In genomic region chr12:108204978-108205377, GRCm38 (mm10) we compare ENCODE assay signal across 21 mouse cellular contexts. TPM values are rescaled to one million over a fixed set of nuclear protein-coding genes. Genes with fewer than 3 reads are reported as not detected.
A peak's percentile ranks its signal among the peaks of the same experiment; 100 is the strongest.
DNase-seq lines count a peak whose midpoint lies in the region; ATAC-seq and TF ChIP-seq lines count a peak whose summit lies in the region.
"Had no signal": no experiment of that assay in that cellular context is flagged by ENCODE, and none has a peak within 500 bp of the region (broad histone marks: within the 10 kb centered on the region; RNA-seq: fewer than 3 reads in every experiment).

No protein-coding gene starts in this region.

- TF ChIP-seq EP300 in liver, postnatal 0 days (IDR thresholded peaks at IDR 0.05; ENCODE audit: low read depth), result no peak

- no peak overlapping the region for H3K4me2 ChIP-seq in forebrain, embryonic 15.5 days (replicated peaks)
- no peak overlapping the region for H3K4me2 ChIP-seq in liver, postnatal 0 days (ENCODE audit: low read depth, low read length)
- H3K4me2 ChIP-seq in liver, embryonic 11.5 days, result no peak overlapping the region
- no peak overlapping the region for H3K4me2 ChIP-seq in midbrain, embryonic 15.5 days
- H3K4me2 ChIP-seq: embryonic facial prominence, embryonic 15.5 days; forebrain, embryonic 12.5 days; heart, embryonic 11.5 days; heart, embryonic 15.5 days had no signal

- 81% methylated on average over 12 of the region's 12 CpGs for WGBS in forebrain, embryonic 10.5 days
- WGBS in forebrain, embryonic 15.5 days, result 68% methylated on average over 12 of the region's 12 CpGs
- whole genome bisulfite sequencing in liver, postnatal 0 days (ENCODE audit: insufficient replicate concordance), result 86% methylated on average over 5 of the region's 12 CpGs
- 87% methylated on average over 12 of the region's 12 CpGs for WGBS in liver, embryonic 11.5 days
- WGBS in embryonic facial prominence, embryonic 10.5 days, result 78% methylated on average over 12 of the region's 12 CpGs
- WGBS in midbrain, embryonic 15.5 days, result 62% methylated on average over 12 of the region's 12 CpGs

- peaks cover 32% of the 10 kb centered on the region for H3K4me1 ChIP-seq in forebrain, embryonic 10.5 days
- peaks cover 11% of the 10 kb centered on the region for H3K4me1 ChIP-seq in forebrain, embryonic 15.5 days
- no peaks in the 10 kb centered on the region for H3K4me1 ChIP-seq in liver, postnatal 0 days (ENCODE audit: insufficient read depth)
- H3K4me1 ChIP-seq in liver, embryonic 11.5 days (replicated peaks; ENCODE audit: control insufficient read depth, insufficient read depth, low read length), result peaks cover 11% of the 10 kb centered on the region
- H3K4me1 ChIP-seq in embryonic facial prominence, embryonic 10.5 days, result peaks cover 24% of the 10 kb centered on the region
- H3K4me1 ChIP-seq in midbrain, embryonic 15.5 days, result peaks cover 8% of the 10 kb centered on the region; the same call in 1 of the 2 replicates

- no peak overlapping the region for H3K9ac ChIP-seq in forebrain, embryonic 15.5 days (replicated peaks)
- H3K9ac ChIP-seq in liver, postnatal 0 days (replicated peaks), result no peak overlapping the region
- no peak overlapping the region for H3K9ac ChIP-seq in liver, embryonic 11.5 days (ENCODE audit: low read depth, low read length)
- no peak overlapping the region for H3K9ac ChIP-seq in midbrain, embryonic 15.5 days
- H3K9ac ChIP-seq: embryonic facial prominence, embryonic 15.5 days; forebrain, embryonic 12.5 days; heart, embryonic 15.5 days had no signal

- H3K27ac ChIP-seq in forebrain, embryonic 10.5 days, result 0 out of 2 replicates have a peak overlapping the region, but pooled peaks have one; percentile 1
- no peak overlapping the region for H3K27ac ChIP-seq in forebrain, embryonic 15.5 days (replicated peaks)
- H3K27ac ChIP-seq in liver, postnatal 0 days (ENCODE audit: low read depth), result no peak overlapping the region
- H3K27ac ChIP-seq in liver, embryonic 11.5 days (ENCODE audit: low read depth, low read length), result no peak overlapping the region
- H3K27ac ChIP-seq in embryonic facial prominence, embryonic 10.5 days (replicated peaks), result no peak overlapping the region
- H3K27ac ChIP-seq in midbrain, embryonic 15.5 days, result no peak overlapping the region
- H3K27ac ChIP-seq: embryonic facial prominence, embryonic 15.5 days; forebrain, embryonic 12.5 days; heart, adult 2 months; heart, embryonic 15.5 days; hindbrain, postnatal 0 days had no signal

- no peaks in the 10 kb centered on the region for H3K9me3 ChIP-seq in forebrain, embryonic 10.5 days
- H3K9me3 ChIP-seq in forebrain, embryonic 15.5 days, result no peaks in the 10 kb centered on the region
- H3K9me3 ChIP-seq in liver, postnatal 0 days (ENCODE audit: low read length), result no peaks in the 10 kb centered on the region
- no peaks in the 10 kb centered on the region for H3K9me3 ChIP-seq in liver, embryonic 11.5 days (ENCODE audit: control insufficient read depth, low read length)
- H3K9me3 ChIP-seq in embryonic facial prominence, embryonic 10.5 days, result no peaks in the 10 kb centered on the region
- no peaks in the 10 kb centered on the region for H3K9me3 ChIP-seq in midbrain, embryonic 15.5 days
- H3K9me3 ChIP-seq: embryonic facial prominence, embryonic 15.5 days; forebrain, embryonic 12.5 days; heart, embryonic 15.5 days had no signal

- H3K27me3 ChIP-seq in forebrain, embryonic 10.5 days (ENCODE audit: poor library complexity, severe bottlenecking), result peaks cover 4% of the 10 kb centered on the region; the same call in 1 of the 2 replicates
- H3K27me3 ChIP-seq in forebrain, embryonic 15.5 days, result no peaks in the 10 kb centered on the region
- no peaks in the 10 kb centered on the region for H3K27me3 ChIP-seq in liver, postnatal 0 days (ENCODE audit: insufficient read depth, low read length)
- no peaks in the 10 kb centered on the region for H3K27me3 ChIP-seq in liver, embryonic 11.5 days (replicated peaks; ENCODE audit: control insufficient read depth, insufficient read depth, low read length)
- H3K27me3 ChIP-seq in embryonic facial prominence, embryonic 10.5 days (replicated peaks; ENCODE audit: low read depth, poor library complexity, severe bottlenecking), result no peaks in the 10 kb centered on the region
- H3K27me3 ChIP-seq in splenic B cell, adult 2 months (ENCODE audit: control insufficient read depth, insufficient read depth, low read length, poor library complexity, severe bottlenecking), result no peaks in the 10 kb centered on the region
- no peaks in the 10 kb centered on the region for H3K27me3 ChIP-seq in midbrain, embryonic 15.5 days (replicated peaks)
- H3K27me3 ChIP-seq: embryonic facial prominence, embryonic 15.5 days; heart, embryonic 15.5 days had no signal

- H3K36me3 ChIP-seq in forebrain, embryonic 10.5 days (replicated peaks), result peaks cover 80% of the 10 kb centered on the region
- H3K36me3 ChIP-seq in forebrain, embryonic 15.5 days, result peaks cover 46% of the 10 kb centered on the region
- peaks cover 33% of the 10 kb centered on the region for H3K36me3 ChIP-seq in liver, postnatal 0 days (replicated peaks; ENCODE audit: insufficient read depth, low read length)
- peaks cover 23% of the 10 kb centered on the region for H3K36me3 ChIP-seq in liver, embryonic 11.5 days (ENCODE audit: control insufficient read depth, insufficient read depth, low read length)
- H3K36me3 ChIP-seq in embryonic facial prominence, embryonic 10.5 days (replicated peaks), result peaks cover 78% of the 10 kb centered on the region
- peaks cover 9% of the 10 kb centered on the region for H3K36me3 ChIP-seq in splenic B cell, adult 2 months (ENCODE audit: control insufficient read depth, insufficient read depth, low read length, poor library complexity, severe bottlenecking)
- H3K36me3 ChIP-seq in midbrain, embryonic 15.5 days (replicated peaks), result peaks cover 33% of the 10 kb centered on the region

- ATAC-seq in forebrain, embryonic 15.5 days (replicated peaks), result no peak
- no peak for ATAC-seq in liver, postnatal 0 days
- no peak for ATAC-seq in liver, embryonic 11.5 days (replicated peaks; ENCODE audit: low FRiP score)
- no peak for ATAC-seq in midbrain, embryonic 15.5 days (replicated peaks)
- ATAC-seq: hindbrain, postnatal 0 days; intestine, embryonic 16.5 days had no signal

- DNase-seq in forebrain, embryonic 10.5 days (ENCODE audit: extremely low spot score, low spot score), result no peak
- peak; percentile 17 for DNase-seq in liver, postnatal 0 days
- no peak for DNase-seq in liver, embryonic 11.5 days (ENCODE audit: low spot score)
- peak; percentile 8 for DNase-seq in embryonic facial prominence, embryonic 10.5 days (ENCODE audit: low spot score)
- DNase-seq in splenic B cell, adult 2 months (ENCODE audit: low read depth, low spot score), result peak; percentile 11
- DNase-seq in heart, adult 11 months, result no peak
- DNase-seq: adrenal gland, postnatal 14 days; cerebellum, adult 9-10 months; heart, adult 2 months; heart, postnatal 14 days; kidney, adult 2 months had no signal

- no peak for TF ChIP-seq CTCF in liver, postnatal 0 days (IDR thresholded peaks at IDR 0.05; ENCODE audit: low read depth)

- H3K4me3 ChIP-seq in forebrain, embryonic 10.5 days, result no peak overlapping the region
- H3K4me3 ChIP-seq in forebrain, embryonic 15.5 days, result no peak overlapping the region
- H3K4me3 ChIP-seq in liver, postnatal 0 days (ENCODE audit: low read depth, low read length), result no peak overlapping the region
- no peak overlapping the region for H3K4me3 ChIP-seq in liver, embryonic 11.5 days (ENCODE audit: low read depth, low read length)
- no peak overlapping the region for H3K4me3 ChIP-seq in embryonic facial prominence, embryonic 10.5 days
- H3K4me3 ChIP-seq in midbrain, embryonic 15.5 days, result no peak overlapping the region
- H3K4me3 ChIP-seq: embryonic facial prominence, embryonic 15.5 days; erythroblast, embryonic 14.5 days; forebrain, embryonic 12.5 days; gastrocnemius, adult 2 months; heart, adult 2 months; heart, embryonic 15.5 days had no signal

RNA-seq across cellular contexts. Expression of gene Ccnk, which starts 25.6 kb away (rescaled TPM):
- polyA plus RNA-seq in forebrain, embryonic 10.5 days (2016; fragmentation: Nextera tagmentation; extraction: Ambion mirVana), result 3.2 and 3.9 TPM in 2 replicates
- polyA plus RNA-seq in forebrain, embryonic 15.5 days (2015; fragmentation: Nextera tagmentation; extraction: Ambion mirVana), result 3.3 and 3.7 TPM in 2 replicates
- 1.7 and 1.8 TPM in 2 replicates for polyA plus RNA-seq in liver, postnatal 0 days (2015; fragmentation: Nextera tagmentation; extraction: Ambion mirVana)
- polyA plus RNA-seq in liver, embryonic 11.5 days (2014; fragmentation: Nextera tagmentation; extraction: Ambion mirVana), result 4.3 and 5.2 TPM in 2 replicates
- polyA plus RNA-seq in embryonic facial prominence, embryonic 10.5 days (2016; fragmentation: Nextera tagmentation; extraction: Ambion mirVana), result 2.7 and 3.2 TPM in 2 replicates
- polyA plus RNA-seq in midbrain, embryonic 15.5 days (2015; fragmentation: Nextera tagmentation; extraction: Ambion mirVana), result 2.4 and 3.7 TPM in 2 replicates

RNA-seq across cellular contexts. Expression of gene Setd3, which starts 25.9 kb away (rescaled TPM):
- 75.2 and 76.3 TPM in 2 replicates for polyA plus RNA-seq in forebrain, embryonic 10.5 days (2016; fragmentation: Nextera tagmentation; extraction: Ambion mirVana)
- polyA plus RNA-seq in forebrain, embryonic 15.5 days (2015; fragmentation: Nextera tagmentation; extraction: Ambion mirVana), result 98.3 and 108 TPM in 2 replicates
- polyA plus RNA-seq in liver, postnatal 0 days (2015; fragmentation: Nextera tagmentation; extraction: Ambion mirVana), result 35.6 and 38.0 TPM in 2 replicates
- 73.3 and 77.0 TPM in 2 replicates for polyA plus RNA-seq in liver, embryonic 11.5 days (2014; fragmentation: Nextera tagmentation; extraction: Ambion mirVana)
- polyA plus RNA-seq in embryonic facial prominence, embryonic 10.5 days (2016; fragmentation: Nextera tagmentation; extraction: Ambion mirVana), result 79.6 and 81.5 TPM in 2 replicates
- polyA plus RNA-seq in midbrain, embryonic 15.5 days (2015; fragmentation: Nextera tagmentation; extraction: Ambion mirVana), result 88.0 and 95.0 TPM in 2 replicates

Comparison
In these comparisons a context has a peak if more than half of its experiments do, and no peak if none do; other contexts are left out.
1. DNase-seq: peak in liver, postnatal 0 days (single experiment), embryonic facial prominence, embryonic 10.5 days (single experiment) and splenic B cell, adult 2 months (single experiment); none in forebrain, embryonic 10.5 days (single experiment), liver, embryonic 11.5 days (single experiment) and heart, adult 11 months (single experiment).